Mouse (Mus musculus): Measurements from ENCODE around the gene Phactr1.

DNA sequence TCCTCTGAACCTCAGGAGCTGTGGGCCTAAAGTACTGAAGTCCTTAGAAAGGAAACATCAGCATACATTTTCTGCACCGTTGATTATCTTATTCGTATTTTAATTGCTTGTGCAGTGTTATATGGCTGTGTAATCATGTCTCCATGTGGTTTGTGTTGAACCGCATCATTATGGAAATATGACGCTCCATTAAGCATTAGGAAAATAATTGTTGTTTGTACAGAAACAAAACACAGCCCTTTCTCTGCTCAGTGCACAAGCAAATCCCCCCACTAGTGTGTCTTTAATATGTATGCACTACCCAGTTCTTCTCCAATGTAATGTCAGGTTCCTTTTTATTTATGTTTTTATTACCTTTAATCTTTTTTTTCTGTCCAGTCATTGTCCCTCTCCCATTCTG is 333.6 kb downstream of the Phactr1 start:
- TF ChIP-seq CTCF (IDR thresholded peaks at IDR 0.05; ENCODE audit: low read depth, low read length) (no peak), POLR2A (IDR thresholded peaks at IDR 0.05; ENCODE audit: extremely low read depth, insufficient read depth, low read length) (no peak)
